In the genomic region with DNA sequence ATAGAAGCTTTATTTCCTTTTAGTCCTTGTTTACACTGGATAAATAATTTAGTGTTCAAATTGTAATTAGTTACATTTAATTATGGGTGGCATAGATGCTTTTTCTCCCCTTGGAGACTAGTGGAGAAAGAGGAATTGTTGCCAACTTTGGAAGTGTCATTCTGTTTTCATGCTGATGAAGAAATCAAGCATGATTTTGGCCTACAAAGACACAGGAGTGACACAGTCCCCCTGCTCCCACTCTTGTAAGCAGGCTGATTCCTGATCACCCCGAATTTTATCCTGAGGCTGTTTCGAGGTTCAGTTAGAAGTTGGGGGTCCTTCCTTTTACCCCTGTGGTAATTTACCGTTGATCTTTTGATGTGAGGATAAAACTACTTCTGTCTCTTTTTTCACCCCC, we compare ENCODE assay signal across 8 mouse cellular contexts. TPM values are rescaled to one million over a fixed set of nuclear protein-coding genes. Genes with fewer than 3 reads are reported as not detected.
DNase-seq lines count a peak whose midpoint lies in the region; ATAC-seq and TF ChIP-seq lines count a peak whose summit lies in the region.

No protein-coding gene starts in this region.

- peaks cover 43% of the 10 kb centered on the region for H3K79me2 ChIP-seq in CH12.LX (replicated peaks; ENCODE audit: control insufficient read depth, extremely low read depth, insufficient read depth, poor library complexity, severe bottlenecking)

- no peaks in the 10 kb centered on the region for H3K9me3 ChIP-seq in CH12.LX (replicated peaks; ENCODE audit: low read length)
- no peaks in the 10 kb centered on the region for H3K9me3 ChIP-seq in forebrain, embryonic 16.5 days (ENCODE audit: control insufficient read depth, low read length)
- no peaks in the 10 kb centered on the region for H3K9me3 ChIP-seq in liver, embryonic 14.5 days (ENCODE audit: control insufficient read depth, low read length)

- peak overlapping the region; percentile 76 for H3K4me2 ChIP-seq in CH12.LX (ENCODE audit: insufficient read depth, low read depth, poor library complexity, severe bottlenecking)
- H3K4me2 ChIP-seq in forebrain, embryonic 16.5 days (ENCODE audit: low read length) = peak overlapping the region; percentile 71
- peak overlapping the region; percentile 89 for H3K4me2 ChIP-seq in liver, embryonic 14.5 days (ENCODE audit: low read depth)

- no peak for TF ChIP-seq POLR2A in CH12.LX (IDR thresholded peaks at IDR 0.05; ENCODE audit: low read depth, low read length)

- 28% methylated on average over 3 of the region's 3 CpGs for WGBS in forebrain, embryonic 16.5 days
- 57% methylated on average over 3 of the region's 3 CpGs for WGBS in liver, embryonic 14.5 days (ENCODE audit: insufficient replicate concordance)

- TF ChIP-seq EP300 in CH12.LX (IDR thresholded peaks at IDR 0.05; ENCODE audit: low read length) = no peak
- no peak for TF ChIP-seq EP300 in liver, embryonic 14.5 days (IDR thresholded peaks at IDR 0.05; ENCODE audit: low read depth)

- peak overlapping the region in 2 of 3 experiments; percentile 62 to 70 for H3K4me3 ChIP-seq in CH12.LX (replicated peaks in 1 of 3; ENCODE audit: low read depth in 2 of 3, low read length in 2 of 3, poor library complexity in 1 of 3)
- peak overlapping the region; percentile 89 for H3K4me3 ChIP-seq in forebrain, embryonic 16.5 days (replicated peaks; ENCODE audit: low read length)
- H3K4me3 ChIP-seq in liver, embryonic 14.5 days (ENCODE audit: insufficient read depth in 1 of 2, low read depth in 2 of 2, low read length in 2 of 2) = peak overlapping the region; percentile 81 to 96

- no peak for TF ChIP-seq CTCF in CH12.LX (conservative IDR thresholded peaks at IDR 0.05 in 1 of 2, IDR thresholded peaks at IDR 0.05 in 1 of 2; ENCODE audit: low read depth in 2 of 2, low read length in 2 of 2)
- TF ChIP-seq CTCF in liver, embryonic 14.5 days (IDR thresholded peaks at IDR 0.05; ENCODE audit: low read depth) = no peak

- no peak overlapping the region; the same call in 1 of the 2 replicates for H3K9ac ChIP-seq in CH12.LX (ENCODE audit: insufficient read depth, low read depth)
- peak overlapping the region; percentile 89 for H3K9ac ChIP-seq in forebrain, embryonic 16.5 days (replicated peaks; ENCODE audit: low read depth, low read length)
- peak overlapping the region; percentile 97 for H3K9ac ChIP-seq in liver, embryonic 14.5 days (replicated peaks)

- peaks cover 0 to 1% of the 10 kb centered on the region in 2 experiments for H3K36me3 ChIP-seq in CH12.LX (replicated peaks in 1 of 2; ENCODE audit: control insufficient read depth in 1 of 2, insufficient read depth in 1 of 2, low read length in 1 of 2)
- H3K36me3 ChIP-seq in forebrain, embryonic 16.5 days (ENCODE audit: control insufficient read depth, insufficient read depth) = no peaks in the 10 kb centered on the region
- no peaks in the 10 kb centered on the region for H3K36me3 ChIP-seq in liver, embryonic 14.5 days (replicated peaks; ENCODE audit: control insufficient read depth, insufficient read depth, low read depth)

- peaks cover 7 to 57% of the 10 kb centered on the region in 2 experiments for H3K4me1 ChIP-seq in CH12.LX (ENCODE audit: control insufficient read depth in 1 of 2, insufficient read depth in 2 of 2)
- H3K4me1 ChIP-seq in forebrain, embryonic 16.5 days (replicated peaks; ENCODE audit: control insufficient read depth, insufficient read depth, low read length) = peaks cover 39% of the 10 kb centered on the region
- peaks cover 28 to 33% of the 10 kb centered on the region in 2 experiments for H3K4me1 ChIP-seq in liver, embryonic 14.5 days (replicated peaks; ENCODE audit: control insufficient read depth in 2 of 2, insufficient read depth in 2 of 2, low read length in 1 of 2)

- ATAC-seq in cerebellum, adult (ENCODE audit: insufficient number of reproducible peaks, low FRiP score, low TSS enrichment) = no peak
- no peak for ATAC-seq in forebrain, embryonic 16.5 days
- no peak for ATAC-seq in liver, embryonic 14.5 days (ENCODE audit: insufficient read depth)
- ATAC-seq in megakaryocyte-erythroid progenitor cell, adult 5-6 weeks (replicated peaks; ENCODE audit: low FRiP score, low TSS enrichment, poor library complexity, severe bottlenecking) = no peak

- H3K27me3 ChIP-seq in CH12.LX (replicated peaks) = peaks cover 2% of the 10 kb centered on the region
- H3K27me3 ChIP-seq in forebrain, embryonic 16.5 days (replicated peaks; ENCODE audit: control insufficient read depth, insufficient read depth, low read length) = no peaks in the 10 kb centered on the region
- H3K27me3 ChIP-seq in liver, embryonic 14.5 days (ENCODE audit: control insufficient read depth, insufficient read depth, low read length) = peaks cover 4% of the 10 kb centered on the region

- dilution Hi-C loops in CH12.LX (cut with MboI; ENCODE audit: extremely low pct_ligation_motif_present, extremely low pct_unique_long_range_greater_than_20kb, low sequenced_read_pairs) = no loop called here

- no peak for TF ChIP-seq RAD21 in CH12.LX (IDR thresholded peaks at IDR 0.05; ENCODE audit: low read depth, low read length)

- in situ Hi-C loops in CH12.LX (cut with MboI; ENCODE audit: low pct_ligation_motif_present, low pct_unique_long_range_greater_than_20kb, low sequenced_read_pairs) = no loop called here

- peak; percentile 49 for DNase-seq in cerebellum, adult 9-10 months
- no peak for DNase-seq in CH12.LX (ENCODE audit: extremely low read depth)
- no peak for DNase-seq in liver, embryonic 14.5 days (ENCODE audit: low read depth in 3 of 3, low spot score in 3 of 3)
- DNase-seq in ovary, postnatal 36 days (ENCODE audit: low spot score) = no peak
- DNase-seq in cerebellum, adult 18-20 months = no peak

- H3K27ac ChIP-seq in CH12.LX (ENCODE audit: insufficient read depth, low read depth) = no peak overlapping the region
- no peak overlapping the region for H3K27ac ChIP-seq in forebrain, embryonic 16.5 days (ENCODE audit: low read length)
- no peak overlapping the region for H3K27ac ChIP-seq in liver, embryonic 14.5 days

TF ChIP-seq in CH12.LX, 34 proteins besides CTCF, POLR2A, EP300 and RAD21:
- TF ChIP-seq SIN3A (IDR thresholded peaks at IDR 0.05; ENCODE audit: low read length) = no peak
- no peak for TF ChIP-seq ZKSCAN1 (IDR thresholded peaks at IDR 0.05; ENCODE audit: borderline replicate concordance, low read depth, low read length)
- TF ChIP-seq BHLHE40 (IDR thresholded peaks at IDR 0.05; ENCODE audit: low read depth, low read length) = no peak
- no peak for TF ChIP-seq GABPA (IDR thresholded peaks at IDR 0.05; ENCODE audit: insufficient replicate concordance, low read depth, low read length)
- no peak for TF ChIP-seq MXI1 (IDR thresholded peaks at IDR 0.05; ENCODE audit: low read depth, low read length)
- no peak for TF ChIP-seq IRF4 (IDR thresholded peaks at IDR 0.05; ENCODE audit: low read depth, low read length)
- TF ChIP-seq ETS1 (conservative IDR thresholded peaks at IDR 0.05; ENCODE audit: low read depth, low read length) = no peak
- no peak for TF ChIP-seq MAX (IDR thresholded peaks at IDR 0.05; ENCODE audit: low read length)

RNA-seq across cellular contexts. Expression of gene Med13l, which starts 1.7 kb away (rescaled TPM):
- 9.0 and 10.1 TPM in 2 replicates for total RNA-seq in CH12.LX (2012; rRNA removed)
- 1.8 and 2.0 TPM in 2 replicates for total RNA-seq in CH12.LX (2014; rRNA removed)
- 9.4 and 11.0 TPM in 2 replicates for polyA plus RNA-seq in CH12.LX (2012; ENCODE audit: insufficient read length, low read depth)
- 24.9 and 25.8 TPM in 2 replicates for polyA plus RNA-seq in forebrain, embryonic 16.5 days (2015; fragmentation: Nextera tagmentation; extraction: Ambion mirVana)
- polyA plus RNA-seq in liver, embryonic 14.5 days (2012; rRNA removed) = 6.4 and 7.1 TPM in 2 replicates
- 9.9 and 10.7 TPM in 2 replicates for polyA plus RNA-seq in liver, embryonic 14.5 days (2014; fragmentation: Nextera tagmentation; extraction: Ambion mirVana)
- 25.9 and 27.3 TPM in 2 replicates for total RNA-seq in megakaryocyte-erythroid progenitor cell, adult 5-6 weeks (2014; fragmentation: Nextera tagmentation)
- total RNA-seq in megakaryocyte-erythroid progenitor cell, adult 5-6 weeks (2017) = 11.3 and 13.6 TPM in 2 replicates
